Mouse (Mus musculus) intestine, embryonic 16.5 days (tissue): Measurements from ENCODE around the gene A730009L09Rik. TPM values are rescaled to one million over a fixed set of nuclear protein-coding genes. Genes with fewer than 3 reads are reported as not detected.

Experiments used
- ATAC-seq: fragments of 200-750 bp; cut with Nextera tagmentation; 2 replicates; pipeline ENCODE4 v1.8.0; 2017; ENCODE audit warnings: moderate TSS enrichment, moderate library complexity
- H3K27ac ChIP-seq: fragments of 300-500 bp; sonication (generic); 2 replicates; pipeline ENCODE4 v1.5.1; 2014; ENCODE audit warnings: mild to moderate bottlenecking, low read length
- H3K27me3 ChIP-seq: fragments of 300-500 bp; sonication (generic); replicated peaks from 2 replicates; pipeline ENCODE4 v1.6.1; 2014; ENCODE audit warnings: low read length, control low read depth, mixed read lengths; ENCODE audit not compliant: control insufficient read depth, insufficient read depth
- H3K36me3 ChIP-seq: fragments of 300-500 bp; sonication (generic); 2 replicates; pipeline ENCODE4 v1.6.1; 2014; ENCODE audit warnings: low read length, control low read depth; ENCODE audit not compliant: control insufficient read depth, insufficient read depth
- H3K4me1 ChIP-seq: fragments of 300-500 bp; sonication (generic); 2 replicates; pipeline ENCODE4 v1.6.1; 2014; ENCODE audit warnings: low read length, control low read depth, mixed read lengths; ENCODE audit not compliant: control insufficient read depth, insufficient read depth
- H3K4me2 ChIP-seq: fragments of 300-500 bp; sonication (generic); 2 replicates; pipeline ENCODE4 v1.6.1; 2014; ENCODE audit warnings: low read depth, low read length, control low read depth
- H3K4me3 ChIP-seq: fragments of 300-500 bp; sonication (generic); 2 replicates; pipeline ENCODE4 v1.5.1; 2014; ENCODE audit warnings: mild to moderate bottlenecking, low read length
- H3K9ac ChIP-seq: fragments of 300-500 bp; sonication (generic); 2 replicates; pipeline ENCODE4 v1.6.1; 2014; ENCODE audit warnings: low read depth, low read length
- H3K9me3 ChIP-seq: fragments of 300-500 bp; sonication (generic); 2 replicates; pipeline ENCODE4 v1.6.1; 2016; ENCODE audit warnings: low read length, control low read depth; ENCODE audit not compliant: control insufficient read depth
- WGBS: fragments of 180-500 bp; shearing (Covaris S2); extraction: QIAGEN DNeasy Blood & Tissue Kit; methylation state at CpG from one replicate; pipeline ENCODE4 v1.1.7; 2014; 5-methylcytosine and 5-hydroxymethylcytosine counted together
- polyA plus RNA-seq: library from polyadenylated mRNA; unstranded; fragments of >200 nt; fragmentation: Nextera tagmentation; extraction: Ambion mirVana; gene quantifications from 2 replicates; pipeline ENCODE4 v1.2.1, GENCODE M21; 2015

A730009L09Rik gene
- polyA plus RNA-seq, 1 experiment from 2014 or later: not detected

- 77% methylated on average over 13 of the region's 13 CpGs for WGBS
- H3K36me3 ChIP-seq: no peaks in the 10 kb centered on the region
- H3K4me2 ChIP-seq: no peak overlapping the region
- H3K27ac ChIP-seq: no peak overlapping the region
- ATAC-seq: no peak
- H3K9me3 ChIP-seq: no peaks in the 10 kb centered on the region
- no peaks in the 10 kb centered on the region for H3K4me1 ChIP-seq
- H3K4me3 ChIP-seq: no peak overlapping the region
- H3K9ac ChIP-seq: no peak overlapping the region
- H3K27me3 ChIP-seq: no peaks in the 10 kb centered on the region
Measured at GRCm38 (mm10) chr16:84553981-84554380, 39.1 kb downstream of the A730009L09Rik start.

GRCm38 (mm10) chr16:84558113-84558917 is 43.4 kb downstream of the A730009L09Rik start:
- no peak for ATAC-seq
- no peak overlapping the region for H3K4me2 ChIP-seq
- no peaks in the 10 kb centered on the region for H3K4me1 ChIP-seq
- no peaks in the 10 kb centered on the region for H3K27me3 ChIP-seq
- H3K4me3 ChIP-seq: no peak overlapping the region
- no peaks in the 10 kb centered on the region for H3K9me3 ChIP-seq
- no peaks in the 10 kb centered on the region for H3K36me3 ChIP-seq
- H3K27ac ChIP-seq: no peak overlapping the region
- no peak overlapping the region for H3K9ac ChIP-seq
- 52% methylated on average over 20 of the region's 20 CpGs for WGBS

DNA sequence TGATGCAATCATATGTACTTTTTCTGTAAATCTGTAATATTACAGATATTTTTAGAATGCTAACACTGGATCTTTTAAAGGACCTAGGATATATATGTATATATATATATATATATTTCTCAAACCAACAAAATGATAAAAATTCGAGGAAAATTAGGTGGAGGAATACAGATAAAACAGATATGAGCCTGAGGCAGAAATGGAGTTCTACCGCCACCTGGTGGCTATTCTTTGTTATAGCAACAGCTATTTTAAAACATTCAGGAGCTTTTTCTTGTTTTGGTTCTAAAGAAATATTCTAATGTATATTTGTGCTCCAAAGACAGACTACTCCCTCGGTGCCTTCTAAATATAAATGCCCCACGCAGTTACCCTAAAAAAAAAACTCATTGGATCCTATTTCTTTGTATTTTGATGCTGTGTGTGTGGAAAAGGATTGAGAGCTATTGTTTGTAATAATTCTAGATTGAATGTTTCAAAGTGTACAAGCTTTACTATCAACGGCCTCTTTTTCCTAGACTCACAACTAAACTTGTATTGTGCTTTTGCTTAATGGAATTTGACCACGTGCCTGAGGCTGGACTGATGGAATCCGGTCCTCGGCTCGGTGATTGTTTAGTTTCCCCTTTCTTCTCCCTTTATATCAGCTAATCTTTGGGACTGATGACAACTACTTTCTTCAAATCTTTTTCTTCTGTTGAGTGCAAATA is 44.8 kb downstream of the A730009L09Rik start:
- H3K9ac ChIP-seq: no peak overlapping the region
- H3K4me2 ChIP-seq: no peak overlapping the region
- no peaks in the 10 kb centered on the region for H3K4me1 ChIP-seq
- no peak overlapping the region for H3K4me3 ChIP-seq
- H3K9me3 ChIP-seq: no peaks in the 10 kb centered on the region
- no peaks in the 10 kb centered on the region for H3K27me3 ChIP-seq
- no peak overlapping the region for H3K27ac ChIP-seq
- 31% methylated on average over 9 of the region's 9 CpGs for WGBS
- no peak for ATAC-seq
- H3K36me3 ChIP-seq: no peaks in the 10 kb centered on the region

GRCm38 (mm10) chr16:84560279-84560602 is 45.3 kb downstream of the A730009L09Rik start:
- H3K9ac ChIP-seq: no peak overlapping the region
- H3K9me3 ChIP-seq: no peaks in the 10 kb centered on the region
- no peak overlapping the region for H3K4me3 ChIP-seq
- no peaks in the 10 kb centered on the region for H3K36me3 ChIP-seq
- no peak for ATAC-seq
- no peak overlapping the region for H3K4me2 ChIP-seq
- no peaks in the 10 kb centered on the region for H3K4me1 ChIP-seq
- H3K27me3 ChIP-seq: no peaks in the 10 kb centered on the region
- H3K27ac ChIP-seq: no peak overlapping the region
- WGBS: 63% methylated on average over 7 of the region's 7 CpGs

Other genes starting within 250 kb of the A730009L09Rik start
- gene Mrpl39, start 220.6 kb downstream of the A730009L09Rik start, polyA plus RNA-seq: 45.1 and 49.4 TPM in 2 replicates